Mouse (Mus musculus): Measurements from ENCODE around the gene Gm17018. TPM values are rescaled to one million over a fixed set of nuclear protein-coding genes. Genes with fewer than 3 reads are reported as not detected.

Gene Gm17018
- polyA plus RNA-seq, 1 experiment from 2014 or later: 45.5 TPM

GRCm38 (mm10) chr19:45552187-45552586 lies 8.2 kb upstream of the Gm17018 start:
- Histone ChIP-seq H3K4me1 (peaks cover 6% of the 10 kb centered on the region), H3K36me3 (replicated peaks) (peaks cover 35% of the 10 kb centered on the region), H3K4me3 (replicated peaks) (no peak overlapping the region), H3K9ac (no peak overlapping the region), H3K4me2 (no peak overlapping the region), H3K27ac (no peak overlapping the region), H3K9me3 (no peaks in the 10 kb centered on the region), H3K27me3 (peaks cover 29% of the 10 kb centered on the region)
- 93% methylated on average over 6 of the region's 6 CpGs for WGBS
- ATAC-seq (ENCODE audit: low FRiP score): no peak

GRCm38 (mm10) chr19:45554136-45554535 lies 6.3 kb upstream of the Gm17018 start:
- H3K36me3 ChIP-seq (replicated peaks): peaks cover 39% of the 10 kb centered on the region
- no peaks in the 10 kb centered on the region for H3K9me3 ChIP-seq
- no peak for ATAC-seq (ENCODE audit: low FRiP score)
- H3K4me3 ChIP-seq (replicated peaks): no peak overlapping the region
- WGBS: 95% methylated on average over 11 of the region's 11 CpGs
- no peak overlapping the region for H3K27ac ChIP-seq
- peaks cover 14% of the 10 kb centered on the region for H3K27me3 ChIP-seq
- no peak overlapping the region for H3K4me2 ChIP-seq
- H3K4me1 ChIP-seq: peaks cover 3% of the 10 kb centered on the region
- no peak overlapping the region for H3K9ac ChIP-seq

- H3K4me1 ChIP-seq: peaks cover 33% of the 10 kb centered on the region
- H3K27me3 ChIP-seq: peaks cover 62% of the 10 kb centered on the region
- H3K9ac ChIP-seq: no peak overlapping the region
- no peak for ATAC-seq (ENCODE audit: low FRiP score)
- no peak overlapping the region for H3K27ac ChIP-seq
- no peaks in the 10 kb centered on the region for H3K9me3 ChIP-seq
- no peak overlapping the region for H3K4me2 ChIP-seq
- no peak overlapping the region for H3K4me3 ChIP-seq (replicated peaks)
- H3K36me3 ChIP-seq (replicated peaks): no peaks in the 10 kb centered on the region
- 57% methylated on average over 15 of the region's 15 CpGs for WGBS
Measured at GRCm38 (mm10) chr19:45565925-45566715, 5.7 kb downstream of the Gm17018 start.

GRCm38 (mm10) chr19:45567367-45567766 lies 7.0 kb downstream of the Gm17018 start:
- H3K4me3 ChIP-seq (replicated peaks): no peak overlapping the region
- H3K9me3 ChIP-seq: no peaks in the 10 kb centered on the region
- peak overlapping the region; percentile 19; the same call in 1 of the 2 replicates for H3K4me2 ChIP-seq
- H3K9ac ChIP-seq: no peak overlapping the region
- peaks cover 7% of the 10 kb centered on the region for H3K36me3 ChIP-seq (replicated peaks)
- 6% methylated on average over 14 of the region's 14 CpGs for WGBS
- H3K27me3 ChIP-seq: peaks cover 75% of the 10 kb centered on the region
- peaks cover 33% of the 10 kb centered on the region for H3K4me1 ChIP-seq
- ATAC-seq (ENCODE audit: low FRiP score): no peak
- 0 out of 2 replicates have a peak overlapping the region, but pooled peaks have one; percentile 42 for H3K27ac ChIP-seq

GRCm38 (mm10) chr19:45573033-45573432 lies 12.6 kb downstream of the Gm17018 start:
- WGBS: 78% methylated on average over 6 of the region's 6 CpGs
- Histone ChIP-seq H3K27me3 (peaks cover 79% of the 10 kb centered on the region), H3K4me1 (peaks cover 20% of the 10 kb centered on the region), H3K9ac (no peak overlapping the region), H3K4me2 (no peak overlapping the region), H3K27ac (no peak overlapping the region), H3K36me3 (replicated peaks) (peaks cover 26% of the 10 kb centered on the region), H3K4me3 (replicated peaks) (no peak overlapping the region), H3K9me3 (no peaks in the 10 kb centered on the region)
- ATAC-seq (ENCODE audit: low FRiP score): no peak

GRCm38 (mm10) chr19:45573861-45574267 lies 13.4 kb downstream of the Gm17018 start:
- no peak overlapping the region for H3K4me3 ChIP-seq (replicated peaks)
- no peak overlapping the region for H3K27ac ChIP-seq
- H3K27me3 ChIP-seq: peaks cover 78% of the 10 kb centered on the region
- ATAC-seq (ENCODE audit: low FRiP score): peak; percentile 55; the same call in 1 of the 2 replicates
- no peaks in the 10 kb centered on the region for H3K9me3 ChIP-seq
- H3K36me3 ChIP-seq (replicated peaks): peaks cover 33% of the 10 kb centered on the region
- no peak overlapping the region for H3K9ac ChIP-seq
- peaks cover 16% of the 10 kb centered on the region for H3K4me1 ChIP-seq
- 17% methylated on average over 6 of the region's 6 CpGs for WGBS
- H3K4me2 ChIP-seq: no peak overlapping the region

- Histone ChIP-seq H3K36me3 (replicated peaks) (peaks cover 37% of the 10 kb centered on the region), H3K27me3 (peaks cover 78% of the 10 kb centered on the region), H3K4me3 (replicated peaks) (no peak overlapping the region), H3K4me1 (peaks cover 17% of the 10 kb centered on the region), H3K9me3 (no peaks in the 10 kb centered on the region), H3K9ac (no peak overlapping the region), H3K4me2 (no peak overlapping the region), H3K27ac (no peak overlapping the region)
- no peak for ATAC-seq (ENCODE audit: low FRiP score)
- WGBS: 79% methylated on average over 7 of the region's 7 CpGs
Measured at GRCm38 (mm10) chr19:45574339-45574898, 14.0 kb downstream of the Gm17018 start.

GRCm38 (mm10) chr19:45574941-45575631 lies 14.7 kb downstream of the Gm17018 start:
- H3K36me3 ChIP-seq (replicated peaks): peaks cover 37% of the 10 kb centered on the region
- no peak overlapping the region for H3K4me3 ChIP-seq (replicated peaks)
- no peaks in the 10 kb centered on the region for H3K9me3 ChIP-seq
- peaks cover 19% of the 10 kb centered on the region for H3K4me1 ChIP-seq
- no peak for ATAC-seq (ENCODE audit: low FRiP score)
- peaks cover 78% of the 10 kb centered on the region for H3K27me3 ChIP-seq
- H3K9ac ChIP-seq: no peak overlapping the region
- H3K4me2 ChIP-seq: no peak overlapping the region
- no peak overlapping the region for H3K27ac ChIP-seq
- 55% methylated on average over 19 of the region's 19 CpGs for WGBS

- Histone ChIP-seq H3K4me3 (replicated peaks) (no peak overlapping the region), H3K27me3 (peaks cover 81% of the 10 kb centered on the region), H3K4me2 (no peak overlapping the region), H3K36me3 (replicated peaks) (peaks cover 37% of the 10 kb centered on the region), H3K27ac (no peak overlapping the region), H3K9ac (no peak overlapping the region), H3K4me1 (peaks cover 25% of the 10 kb centered on the region), H3K9me3 (no peaks in the 10 kb centered on the region)
- 6% methylated on average over 8 of the region's 8 CpGs for WGBS
- ATAC-seq (ENCODE audit: low FRiP score): no peak
Measured at GRCm38 (mm10) chr19:45575632-45576001, 15.2 kb downstream of the Gm17018 start.

- H3K9me3 ChIP-seq: peaks cover 4% of the 10 kb centered on the region; the same call in 1 of the 2 replicates
- H3K4me2 ChIP-seq: no peak overlapping the region
- H3K4me3 ChIP-seq (replicated peaks): no peak overlapping the region
- peaks cover 77% of the 10 kb centered on the region for H3K27me3 ChIP-seq
- H3K4me1 ChIP-seq: peaks cover 33% of the 10 kb centered on the region
- no peak overlapping the region for H3K9ac ChIP-seq
- no peak for ATAC-seq (ENCODE audit: low FRiP score)
- H3K36me3 ChIP-seq (replicated peaks): peaks cover 32% of the 10 kb centered on the region
- WGBS: 87% methylated on average over 14 of the region's 14 CpGs
- H3K27ac ChIP-seq: no peak overlapping the region
Measured at GRCm38 (mm10) chr19:45577141-45577750, 16.8 kb downstream of the Gm17018 start.

- H3K9ac ChIP-seq: no peak overlapping the region
- no peak for ATAC-seq (ENCODE audit: low FRiP score)
- H3K4me1 ChIP-seq: peaks cover 38% of the 10 kb centered on the region
Measured at GRCm38 (mm10) chr19:45578976-45579375, 18.6 kb downstream of the Gm17018 start.

GRCm38 (mm10) chr19:45579416-45579815 lies 19.0 kb downstream of the Gm17018 start:
- ATAC-seq (ENCODE audit: low FRiP score): no peak
- Histone ChIP-seq H3K9ac (no peak overlapping the region), H3K27me3 (peaks cover 93% of the 10 kb centered on the region), H3K4me1 (peaks cover 38% of the 10 kb centered on the region), H3K4me2 (no peak overlapping the region), H3K4me3 (replicated peaks) (no peak overlapping the region), H3K27ac (no peak overlapping the region), H3K9me3 (peaks cover 4% of the 10 kb centered on the region; the same call in 1 of the 2 replicates), H3K36me3 (replicated peaks) (peaks cover 26% of the 10 kb centered on the region)
- WGBS: 87% methylated on average over 7 of the region's 7 CpGs

More at GRCm38 (mm10) chr19:45578976-45579375, 18.6 kb downstream of the Gm17018 start:
- Histone ChIP-seq H3K4me2 (no peak overlapping the region), H3K4me3 (replicated peaks) (no peak overlapping the region), H3K36me3 (replicated peaks) (peaks cover 26% of the 10 kb centered on the region), H3K9me3 (peaks cover 4% of the 10 kb centered on the region; the same call in 1 of the 2 replicates), H3K27me3 (peaks cover 89% of the 10 kb centered on the region), H3K27ac (no peak overlapping the region)
- 86% methylated on average over 12 of the region's 12 CpGs for WGBS
